30 mouse cellular contexts compared by ENCODE assay signal in genomic region chr11:121134600-121134999, GRCm38 (mm10). TPM values are rescaled to one million over a fixed set of nuclear protein-coding genes. Genes with fewer than 3 reads are reported as not detected.
"Had no signal": no experiment of that assay in that cellular context is flagged by ENCODE, and none has a peak within 500 bp of the region (broad histone marks: within the 10 kb centered on the region; RNA-seq: fewer than 3 reads in every experiment).

No protein-coding gene starts in this region.

- H3K9me3 ChIP-seq: heart, embryonic 13.5 days; heart, embryonic 15.5 days; hindbrain, embryonic 13.5 days; hindbrain, embryonic 15.5 days; kidney, embryonic 15.5 days; limb, embryonic 13.5 days; limb, embryonic 15.5 days; liver, embryonic 12.5 days had no signal

- H3K27ac ChIP-seq: heart, adult 2 months; heart, embryonic 13.5 days; heart, embryonic 15.5 days; hindbrain, embryonic 13.5 days; hindbrain, embryonic 15.5 days; hindbrain, postnatal 0 days; kidney, embryonic 15.5 days; limb, embryonic 13.5 days; limb, embryonic 15.5 days; liver, embryonic 12.5 days had no signal

- H3K36me3 ChIP-seq: heart, embryonic 13.5 days; heart, embryonic 15.5 days; hindbrain, embryonic 13.5 days; hindbrain, embryonic 15.5 days; kidney, embryonic 15.5 days; limb, embryonic 13.5 days; limb, embryonic 15.5 days; liver, embryonic 12.5 days had no signal

- ATAC-seq: hindbrain, postnatal 0 days; intestine, embryonic 16.5 days; liver, embryonic 12.5 days had no signal

- H3K4me1 ChIP-seq: heart, embryonic 15.5 days; hindbrain, embryonic 13.5 days; hindbrain, embryonic 15.5 days; kidney, embryonic 15.5 days; limb, embryonic 13.5 days; limb, embryonic 15.5 days had no signal

- H3K27me3 ChIP-seq: hindbrain, embryonic 13.5 days; hindbrain, embryonic 15.5 days; kidney, embryonic 15.5 days; limb, embryonic 13.5 days; limb, embryonic 15.5 days had no signal

- H3K9ac ChIP-seq: heart, embryonic 13.5 days; heart, embryonic 15.5 days; hindbrain, embryonic 13.5 days; hindbrain, embryonic 15.5 days; kidney, embryonic 15.5 days; limb, embryonic 13.5 days; limb, embryonic 15.5 days; liver, embryonic 12.5 days had no signal

- H3K4me3 ChIP-seq: heart, adult 2 months; heart, embryonic 13.5 days; heart, embryonic 15.5 days; hindbrain, embryonic 13.5 days; hindbrain, embryonic 15.5 days; kidney, embryonic 15.5 days; limb, embryonic 13.5 days; limb, embryonic 15.5 days; liver, embryonic 12.5 days had no signal

- H3K4me2 ChIP-seq: heart, embryonic 11.5 days; heart, embryonic 13.5 days; heart, embryonic 15.5 days; hindbrain, embryonic 13.5 days; hindbrain, embryonic 15.5 days; kidney, embryonic 15.5 days; limb, embryonic 13.5 days; limb, embryonic 15.5 days; liver, embryonic 12.5 days had no signal

- DNase-seq: gastrocnemius, postnatal 14 days; gastrocnemius, postnatal 36 days; heart, adult 11 months; heart, adult 2 months; heart, postnatal 14 days; heart, postnatal 36 days; kidney, adult 11 months; kidney, adult 2 months; kidney, postnatal 10 days; kidney, postnatal 25 days; layer of hippocampus, adult 9-11 months; layer of hippocampus, postnatal 36 days; left cerebral cortex, postnatal 4 days had no signal

RNA-seq across cellular contexts. Expression of gene Tex19.1, which starts 11.3 kb away (rescaled TPM):
- polyA plus RNA-seq: heart, adult 2 months; heart, embryonic 13.5 days; heart, embryonic 15.5 days; heart, postnatal 0 days; hindbrain, embryonic 11.5 days; hindbrain, embryonic 13.5 days; hindbrain, embryonic 15.5 days; hindbrain, postnatal 0 days; intestine, embryonic 14.5 days; intestine, embryonic 16.5 days; kidney, adult 2 months; kidney, embryonic 15.5 days; large intestine, adult 2 months; limb, embryonic 13.5 days; limb, embryonic 15.5 days; liver, adult 2 months had no signal

RNA-seq across cellular contexts. Expression of gene Tex19.2, which starts 16.1 kb away (rescaled TPM):
- polyA plus RNA-seq: heart, adult 2 months; heart, embryonic 11.5 days; heart, embryonic 13.5 days; heart, embryonic 15.5 days; heart, postnatal 0 days; hindbrain, embryonic 11.5 days; hindbrain, embryonic 13.5 days; hindbrain, embryonic 15.5 days; hindbrain, postnatal 0 days; intestine, embryonic 14.5 days; intestine, embryonic 16.5 days; kidney, adult 2 months; kidney, embryonic 15.5 days; large intestine, adult 2 months; limb, embryonic 11.5 days; limb, embryonic 13.5 days; limb, embryonic 15.5 days; liver, adult 2 months had no signal

RNA-seq across cellular contexts. Expression of gene Uts2r, which starts 25.5 kb away (rescaled TPM):
- polyA plus RNA-seq: heart, embryonic 11.5 days; heart, embryonic 13.5 days; heart, embryonic 15.5 days; heart, postnatal 0 days; intestine, embryonic 14.5 days; intestine, embryonic 16.5 days; kidney, adult 2 months; large intestine, adult 2 months; limb, embryonic 11.5 days; liver, adult 2 months; liver, embryonic 12.5 days had no signal

RNA-seq across cellular contexts. Expression of gene Sectm1a, which starts 53.6 kb away (rescaled TPM):
- polyA plus RNA-seq: heart, adult 2 months; heart, embryonic 11.5 days; heart, embryonic 13.5 days; heart, embryonic 15.5 days; hindbrain, embryonic 11.5 days; hindbrain, embryonic 13.5 days; hindbrain, postnatal 0 days; limb, embryonic 11.5 days had no signal
